Mouse (Mus musculus): Measurements from ENCODE around the gene Erc2. TPM values are rescaled to one million over a fixed set of nuclear protein-coding genes. Genes with fewer than 3 reads are reported as not detected.
"Not testable (repeated sequence)": the region's sequence is repeated elsewhere in the genome, so short reads cannot be mapped to it uniquely, and the experiment has no call there.

Erc2 gene
- polyA plus RNA-seq, 1 experiment from 2014 or later = 1.9 TPM

- Histone ChIP-seq H3K27me3 (ENCODE audit: insufficient read depth, low read length) (no peaks in the 10 kb centered on the region), H3K27ac (ENCODE audit: low read depth) (no peak overlapping the region), H3K4me2 (ENCODE audit: low read depth, low read length) (no peak overlapping the region), H3K9me3 (ENCODE audit: low read length) (no peaks in the 10 kb centered on the region), H3K4me1 (ENCODE audit: insufficient read depth) (no peaks in the 10 kb centered on the region), H3K9ac (replicated peaks) (no peak overlapping the region), H3K4me3 (ENCODE audit: low read depth, low read length) (no peak overlapping the region), H3K36me3 (replicated peaks; ENCODE audit: insufficient read depth, low read length) (no peaks in the 10 kb centered on the region)
- DNase-seq (no peak), ATAC-seq (no peak)
- 80% methylated on average over 6 of the region's 6 CpGs for WGBS (ENCODE audit: insufficient replicate concordance)
- TF ChIP-seq EP300 (IDR thresholded peaks at IDR 0.05; ENCODE audit: low read depth) = no peak
- TF ChIP-seq CTCF (IDR thresholded peaks at IDR 0.05; ENCODE audit: low read depth) = no peak
These were observed 238.3 kb downstream of the Erc2 start for GRCm38 (mm10) chr14:27860371-27861046.

DNA sequence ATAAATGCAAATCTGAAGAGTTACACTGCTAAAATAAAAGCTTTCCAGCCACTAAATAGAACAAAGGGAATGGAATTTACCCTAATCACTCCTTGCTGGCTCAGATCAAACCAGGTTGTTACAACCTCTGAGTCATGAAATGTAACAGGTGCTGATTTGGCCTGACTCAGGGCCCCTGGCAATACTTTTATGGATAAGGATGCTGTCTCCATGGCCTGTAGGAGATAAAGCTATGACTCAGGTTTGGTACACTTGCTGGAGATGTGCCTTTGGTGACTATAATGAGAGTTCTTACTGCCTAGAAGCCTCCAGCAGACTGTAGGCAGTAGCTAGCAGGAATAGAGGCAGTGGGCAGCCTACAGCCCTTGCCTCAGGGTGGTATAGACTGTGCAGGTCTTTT lies 240.1 kb downstream of the Erc2 start:
- H3K4me1 ChIP-seq (ENCODE audit: insufficient read depth) = no peaks in the 10 kb centered on the region
- no peaks in the 10 kb centered on the region for H3K36me3 ChIP-seq (replicated peaks; ENCODE audit: insufficient read depth, low read length)
- H3K27me3 ChIP-seq (ENCODE audit: insufficient read depth, low read length) = no peaks in the 10 kb centered on the region
- DNase-seq = no peak
- H3K27ac ChIP-seq (ENCODE audit: low read depth) = no peak overlapping the region
- H3K9ac ChIP-seq (replicated peaks) = no peak overlapping the region
- no peaks in the 10 kb centered on the region for H3K9me3 ChIP-seq (ENCODE audit: low read length)
- ATAC-seq = no peak
- no peak overlapping the region for H3K4me2 ChIP-seq (ENCODE audit: low read depth, low read length)
- TF ChIP-seq EP300 (IDR thresholded peaks at IDR 0.05; ENCODE audit: low read depth) (no peak), CTCF (IDR thresholded peaks at IDR 0.05; ENCODE audit: low read depth) (no peak)
- no peak overlapping the region for H3K4me3 ChIP-seq (ENCODE audit: low read depth, low read length)

DNA sequence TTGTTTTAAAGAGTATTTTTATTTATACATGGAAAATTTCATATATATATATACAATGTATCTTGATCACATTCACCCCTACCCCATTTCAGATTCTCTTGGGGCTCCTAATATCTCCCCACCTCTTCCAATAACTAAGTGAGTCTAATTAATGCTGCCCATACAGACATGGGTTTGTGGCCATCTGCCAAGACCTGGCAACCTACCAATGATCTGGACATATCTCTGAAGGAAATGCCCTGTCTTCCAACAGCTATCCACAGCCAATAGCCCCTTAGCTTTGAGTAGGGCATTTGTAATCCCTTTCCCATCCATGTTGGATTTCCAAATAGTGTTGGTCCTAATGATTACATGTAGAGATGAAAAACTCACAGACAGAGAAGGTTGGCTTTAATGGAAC lies 245.2 kb downstream of the Erc2 start:
- H3K4me2 ChIP-seq (ENCODE audit: low read depth, low read length) = no peak overlapping the region
- no peak for DNase-seq
- H3K27me3 ChIP-seq (ENCODE audit: insufficient read depth, low read length) = no peaks in the 10 kb centered on the region
- H3K9ac ChIP-seq (replicated peaks) = no peak overlapping the region
- H3K4me1 ChIP-seq (ENCODE audit: insufficient read depth) = no peaks in the 10 kb centered on the region
- H3K36me3 ChIP-seq (replicated peaks; ENCODE audit: insufficient read depth, low read length) = no peaks in the 10 kb centered on the region
- no peak overlapping the region for H3K27ac ChIP-seq (ENCODE audit: low read depth)
- no peak overlapping the region for H3K4me3 ChIP-seq (ENCODE audit: low read depth, low read length)
- H3K9me3 ChIP-seq (ENCODE audit: low read length) = no peaks in the 10 kb centered on the region
- no peak for ATAC-seq
- TF ChIP-seq EP300 (IDR thresholded peaks at IDR 0.05; ENCODE audit: low read depth) = no peak
- no peak for TF ChIP-seq CTCF (IDR thresholded peaks at IDR 0.05; ENCODE audit: low read depth)

DNA sequence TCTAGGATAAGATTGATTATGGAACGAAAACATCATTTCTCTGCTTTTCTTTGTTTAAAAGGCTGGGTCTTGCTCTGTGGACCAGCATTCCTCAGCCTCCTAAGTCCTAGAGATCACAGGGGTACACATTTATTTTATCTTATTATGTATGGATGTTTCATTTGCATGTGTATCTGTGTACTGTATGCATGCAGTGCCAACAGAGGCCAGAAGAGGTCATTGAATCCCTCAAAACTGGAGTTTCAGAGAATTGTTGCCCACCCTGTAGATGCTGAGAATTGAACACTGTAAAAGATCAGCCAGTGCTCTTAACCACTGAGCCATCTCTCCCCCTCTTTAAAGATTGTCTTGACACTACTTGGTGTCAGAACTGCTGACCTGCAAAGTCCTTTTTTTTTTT lies 251.4 kb downstream of the Erc2 start:
- H3K9me3 ChIP-seq (ENCODE audit: low read length) = no peaks in the 10 kb centered on the region
- no peak overlapping the region for H3K4me2 ChIP-seq (ENCODE audit: low read depth, low read length)
- DNase-seq (no peak), ATAC-seq (no peak)
- WGBS (ENCODE audit: insufficient replicate concordance) = 70% methylated on average over 1 of the region's 1 CpGs
- H3K36me3 ChIP-seq (replicated peaks; ENCODE audit: insufficient read depth, low read length) = no peaks in the 10 kb centered on the region
- H3K4me1 ChIP-seq (ENCODE audit: insufficient read depth) = no peaks in the 10 kb centered on the region
- no peak overlapping the region for H3K4me3 ChIP-seq (ENCODE audit: low read depth, low read length)
- H3K9ac ChIP-seq (replicated peaks) = no peak overlapping the region
- H3K27ac ChIP-seq (ENCODE audit: low read depth) = no peak overlapping the region
- no peaks in the 10 kb centered on the region for H3K27me3 ChIP-seq (ENCODE audit: insufficient read depth, low read length)
- TF ChIP-seq CTCF (IDR thresholded peaks at IDR 0.05; ENCODE audit: low read depth) (peak; percentile 18), EP300 (IDR thresholded peaks at IDR 0.05; ENCODE audit: low read depth) (no peak)

GRCm38 (mm10) chr14:27875991-27876411 lies 253.8 kb downstream of the Erc2 start:
- no peak overlapping the region for H3K4me2 ChIP-seq (ENCODE audit: low read depth, low read length)
- WGBS (ENCODE audit: insufficient replicate concordance) = 80% methylated on average over 13 of the region's 13 CpGs
- no peak overlapping the region for H3K9ac ChIP-seq (replicated peaks)
- TF ChIP-seq EP300 (IDR thresholded peaks at IDR 0.05; ENCODE audit: low read depth) (no peak), CTCF (IDR thresholded peaks at IDR 0.05; ENCODE audit: low read depth) (no peak)
- H3K4me1 ChIP-seq (ENCODE audit: insufficient read depth) = no peaks in the 10 kb centered on the region
- H3K27ac ChIP-seq (ENCODE audit: low read depth) = no peak overlapping the region
- DNase-seq = no peak
- H3K9me3 ChIP-seq (ENCODE audit: low read length) = no peaks in the 10 kb centered on the region
- H3K27me3 ChIP-seq (ENCODE audit: insufficient read depth, low read length) = no peaks in the 10 kb centered on the region
- H3K36me3 ChIP-seq (replicated peaks; ENCODE audit: insufficient read depth, low read length) = no peaks in the 10 kb centered on the region
- H3K4me3 ChIP-seq (ENCODE audit: low read depth, low read length) = no peak overlapping the region
- no peak for ATAC-seq

- no peaks in the 10 kb centered on the region for H3K4me1 ChIP-seq (ENCODE audit: insufficient read depth)
- no peak overlapping the region for H3K27ac ChIP-seq (ENCODE audit: low read depth)
- H3K27me3 ChIP-seq (ENCODE audit: insufficient read depth, low read length) = no peaks in the 10 kb centered on the region
- no peak overlapping the region for H3K9ac ChIP-seq (replicated peaks)
- H3K36me3 ChIP-seq (replicated peaks; ENCODE audit: insufficient read depth, low read length) = no peaks in the 10 kb centered on the region
- DNase-seq (no peak), ATAC-seq (no peak)
- no peak for TF ChIP-seq EP300 (IDR thresholded peaks at IDR 0.05; ENCODE audit: low read depth)
- TF ChIP-seq CTCF (IDR thresholded peaks at IDR 0.05; ENCODE audit: low read depth) = no peak
- 67% methylated on average over 5 of the region's 5 CpGs for WGBS (ENCODE audit: insufficient replicate concordance)
- no peak overlapping the region for H3K4me2 ChIP-seq (ENCODE audit: low read depth, low read length)
- H3K9me3 ChIP-seq (ENCODE audit: low read length) = no peaks in the 10 kb centered on the region
- no peak overlapping the region for H3K4me3 ChIP-seq (ENCODE audit: low read depth, low read length)
These were observed 259.7 kb downstream of the Erc2 start for GRCm38 (mm10) chr14:27881972-27882371.

- not testable (repeated sequence) for H3K4me2 ChIP-seq (ENCODE audit: low read depth, low read length)
- WGBS (ENCODE audit: insufficient replicate concordance) = 81% methylated on average over 5 of the region's 5 CpGs
These were observed 264.1 kb downstream of the Erc2 start for GRCm38 (mm10) chr14:27886337-27886736.

More at GRCm38 (mm10) chr14:27886337-27886736, 264.1 kb downstream of the Erc2 start:
- H3K27me3 ChIP-seq (ENCODE audit: insufficient read depth, low read length); H3K9me3 ChIP-seq (ENCODE audit: low read length); H3K27ac ChIP-seq (ENCODE audit: low read depth); ATAC-seq; H3K9ac ChIP-seq (replicated peaks); H3K36me3 ChIP-seq (replicated peaks; ENCODE audit: insufficient read depth, low read length); H3K4me1 ChIP-seq (ENCODE audit: insufficient read depth); H3K4me3 ChIP-seq (ENCODE audit: low read depth, low read length); DNase-seq: not testable (repeated sequence)

Data from liver, postnatal 0 days (tissue).